Mouse (Mus musculus) MEL (cell line): ENCODE measurements around the gene Rpl4. TPM values are rescaled to one million over a fixed set of nuclear protein-coding genes. Genes with fewer than 3 reads are reported as not detected.

Source experiments
- DNase-seq: peaks from one replicate; pipeline ENCODE4 v3.0.0; 2011; ENCODE audit warnings: low read depth, low spot score
- H3K27ac ChIP-seq: 2 replicates; pipeline ENCODE4 v1.5.1; 2012; ENCODE audit warnings: low read depth, mild to moderate bottlenecking, control low read depth, low read length, moderate library complexity; ENCODE audit not compliant: control insufficient read depth
- H3K27me3 ChIP-seq, 2 experiments: fragments of 150-350 bp in 1 of 2; sonication (generic) in 1 of 2; 2 replicates each; pipeline ENCODE4 v1.6.1; 2012; ENCODE audit warnings: low read length in 2 of 2, mild to moderate bottlenecking in 2 of 2, improper control_type of control experiment in 1 of 2, moderate library complexity in 1 of 2; ENCODE audit not compliant: insufficient read depth in 2 of 2, control insufficient read depth in 1 of 2
- H3K36me3 ChIP-seq, 2 experiments: 2 replicates each; pipeline ENCODE4 v1.6.1; 2012 to 2014; ENCODE audit warnings: low read length in 2 of 2, improper control_type of control experiment in 1 of 2, inconsistent platforms in 1 of 2, mild to moderate bottlenecking in 1 of 2; ENCODE audit not compliant: insufficient read depth in 2 of 2, control insufficient read depth in 1 of 2
- H3K4me1 ChIP-seq, 2 experiments: fragments of 150-350 bp in 1 of 2; sonication (generic) in 1 of 2; 2 replicates each; pipeline ENCODE4 v1.6.1; 2012; ENCODE audit warnings: low read length in 2 of 2, improper control_type of control experiment in 1 of 2, mild to moderate bottlenecking in 1 of 2; ENCODE audit not compliant: insufficient read depth in 2 of 2, control insufficient read depth in 1 of 2
- H3K4me3 ChIP-seq, 2 experiments: fragments of 150-350 bp in 1 of 2; sonication (generic) in 1 of 2; 2 replicates each; pipeline ENCODE4 v1.5.1; 2012; ENCODE audit warnings: low read depth in 2 of 2, low read length in 2 of 2, mild to moderate bottlenecking in 2 of 2, moderate library complexity in 2 of 2, control low read depth in 1 of 2, improper control_type of control experiment in 1 of 2; ENCODE audit not compliant: control insufficient read depth in 1 of 2, insufficient read depth in 1 of 2
- H3K79me2 ChIP-seq: 2 replicates; pipeline ENCODE4 v1.6.1; 2012; ENCODE audit warnings: mild to moderate bottlenecking, low read length, moderate library complexity; ENCODE audit not compliant: control insufficient read depth, poor library complexity, insufficient read depth
- H3K9ac ChIP-seq: 2 replicates; pipeline ENCODE4 v1.6.1; 2012; ENCODE audit warnings: low read depth, mild to moderate bottlenecking, control low read depth, low read length, moderate library complexity; ENCODE audit not compliant: control insufficient read depth, poor library complexity, severe bottlenecking
- H3K9me3 ChIP-seq: fragments of 150-350 bp; sonication (generic); replicated peaks from 2 replicates; pipeline ENCODE4 v1.6.1; 2012; ENCODE audit warnings: mild to moderate bottlenecking, low read length, improper control_type of control experiment, moderate library complexity; ENCODE audit not compliant: insufficient read depth
- CHD2 ChIP-seq: IDR thresholded peaks from 2 replicates; pipeline ENCODE4 v1.6.1; 2011; ENCODE audit warnings: low read length, improper control_type of control experiment
- E2F4 ChIP-seq: IDR thresholded peaks from 2 replicates; pipeline ENCODE4 v1.6.1; 2011; ENCODE audit warnings: low read depth, low read length, improper control_type of control experiment, borderline replicate concordance
- EP300 ChIP-seq, 2 experiments: IDR thresholded peaks; 2 replicates each; pipeline ENCODE4 v1.6.1; 2011; ENCODE audit warnings: improper control_type of control experiment in 2 of 2, low read length in 2 of 2, low read depth in 1 of 2, mild to moderate bottlenecking in 1 of 2
- ETS1 ChIP-seq: IDR thresholded peaks from 2 replicates; pipeline ENCODE4 v1.6.1; 2012; ENCODE audit warnings: low read depth, mild to moderate bottlenecking, inconsistent platforms, low read length, improper control_type of control experiment, moderate library complexity
- GABPA ChIP-seq: IDR thresholded peaks from 2 replicates; pipeline ENCODE4 v1.6.1; 2012; ENCODE audit warnings: low read depth, mild to moderate bottlenecking, inconsistent platforms, low read length, improper control_type of control experiment, moderate library complexity
- HCFC1 ChIP-seq: IDR thresholded peaks from 2 replicates; pipeline ENCODE4 v1.6.1; 2012; ENCODE audit warnings: low read depth, mild to moderate bottlenecking, inconsistent platforms, low read length, improper control_type of control experiment, moderate library complexity
- JUND ChIP-seq: IDR thresholded peaks from 2 replicates; pipeline ENCODE4 v1.6.1; 2011; ENCODE audit warnings: low read depth, mild to moderate bottlenecking, improper control_type of control experiment, low read length
- MAFK ChIP-seq: IDR thresholded peaks from 2 replicates; pipeline ENCODE4 v1.6.1; 2011; ENCODE audit warnings: low read depth, mild to moderate bottlenecking, low read length, improper control_type of control experiment, borderline replicate concordance
- MAX ChIP-seq: IDR thresholded peaks from 2 replicates; pipeline ENCODE4 v1.6.1; 2011; ENCODE audit warnings: low read length, improper control_type of control experiment
- MAZ ChIP-seq: IDR thresholded peaks from 2 replicates; pipeline ENCODE4 v1.6.1; 2012; ENCODE audit warnings: low read depth, mild to moderate bottlenecking, inconsistent platforms, low read length, improper control_type of control experiment
- MEF2A ChIP-seq: IDR thresholded peaks from 2 replicates; pipeline ENCODE4 v1.6.1; 2014; ENCODE audit warnings: low read depth, mild to moderate bottlenecking, inconsistent platforms, low read length, improper control_type of control experiment; ENCODE audit not compliant: poor library complexity, insufficient replicate concordance, severe bottlenecking; ENCODE audit errors: extremely low read depth
- MYC ChIP-seq: IDR thresholded peaks from 2 replicates; pipeline ENCODE4 v1.6.1; 2011; ENCODE audit warnings: low read depth, mild to moderate bottlenecking, low read length, improper control_type of control experiment, moderate library complexity
- NRF1 ChIP-seq: IDR thresholded peaks from 2 replicates; pipeline ENCODE4 v1.6.1; 2014; ENCODE audit warnings: low read depth, mild to moderate bottlenecking, inconsistent platforms, low read length, improper control_type of control experiment, moderate library complexity; ENCODE audit not compliant: poor library complexity, insufficient read depth, severe bottlenecking
- RAD21 ChIP-seq: IDR thresholded peaks from 2 replicates; pipeline ENCODE4 v1.6.1; 2011; ENCODE audit warnings: mild to moderate bottlenecking, low read depth, low read length, improper control_type of control experiment
- TAL1 ChIP-seq: IDR thresholded peaks from 2 replicates; pipeline ENCODE4 v1.6.1; 2012; ENCODE audit warnings: mild to moderate bottlenecking, inconsistent platforms, low read length, moderate library complexity, mixed read lengths
- USF1 ChIP-seq: IDR thresholded peaks from 2 replicates; pipeline ENCODE4 v1.6.1; 2014; ENCODE audit warnings: low read depth, mild to moderate bottlenecking, inconsistent platforms, low read length, improper control_type of control experiment, moderate library complexity
- USF2 ChIP-seq, 2 experiments: IDR thresholded peaks; 2 replicates each; pipeline ENCODE4 v1.6.1; 2011 to 2012; ENCODE audit warnings: improper control_type of control experiment in 2 of 2, low read length in 2 of 2, borderline replicate concordance in 1 of 2, inconsistent platforms in 1 of 2, low read depth in 1 of 2, mild to moderate bottlenecking in 1 of 2; ENCODE audit not compliant: insufficient read depth in 1 of 2
- ZC3H11A ChIP-seq: IDR thresholded peaks from 2 replicates; pipeline ENCODE4 v1.6.1; 2012; ENCODE audit warnings: low read depth, mild to moderate bottlenecking, inconsistent platforms, low read length, improper control_type of control experiment
- ZKSCAN1 ChIP-seq: IDR thresholded peaks from 2 replicates; pipeline ENCODE4 v1.6.1; 2012; ENCODE audit warnings: low read depth, mild to moderate bottlenecking, inconsistent platforms, low read length, improper control_type of control experiment, moderate library complexity
- ZMIZ1 ChIP-seq: IDR thresholded peaks from 2 replicates; pipeline ENCODE4 v1.6.1; 2012; ENCODE audit warnings: low read depth, mild to moderate bottlenecking, inconsistent platforms, low read length, improper control_type of control experiment, moderate library complexity
- ZNF384 ChIP-seq: IDR thresholded peaks from 2 replicates; pipeline ENCODE4 v1.6.1; 2012; ENCODE audit warnings: low read depth, mild to moderate bottlenecking, inconsistent platforms, low read length, improper control_type of control experiment
- polyA plus RNA-seq, 2 experiments: library from polyadenylated mRNA; stranded (reverse) in 1 of 2; unstranded in 1 of 2; fragments of >175 nt in 1 of 2; fragments of >200 nt in 1 of 2; gene quantifications; 2 replicates each; pipeline versions ENCODE4 v1.2.1 to v1.2.4; 2012; ENCODE audit warnings: low replicate concordance in 2 of 2, low read depth in 1 of 2; ENCODE audit not compliant: insufficient read length in 2 of 2, insufficient read depth in 1 of 2, missing spikeins in 1 of 2
- total RNA-seq: library from RNA; depleted of rRNA; stranded (reverse); fragments of 300-350 nt; gene quantifications from 2 replicates; pipeline ENCODE4 v1.2.3, GENCODE M21; 2012

Rpl4 gene
- total and polyA plus RNA-seq, 3 experiments, result 124 to 3,157 (median 1,761) TPM

DNA sequence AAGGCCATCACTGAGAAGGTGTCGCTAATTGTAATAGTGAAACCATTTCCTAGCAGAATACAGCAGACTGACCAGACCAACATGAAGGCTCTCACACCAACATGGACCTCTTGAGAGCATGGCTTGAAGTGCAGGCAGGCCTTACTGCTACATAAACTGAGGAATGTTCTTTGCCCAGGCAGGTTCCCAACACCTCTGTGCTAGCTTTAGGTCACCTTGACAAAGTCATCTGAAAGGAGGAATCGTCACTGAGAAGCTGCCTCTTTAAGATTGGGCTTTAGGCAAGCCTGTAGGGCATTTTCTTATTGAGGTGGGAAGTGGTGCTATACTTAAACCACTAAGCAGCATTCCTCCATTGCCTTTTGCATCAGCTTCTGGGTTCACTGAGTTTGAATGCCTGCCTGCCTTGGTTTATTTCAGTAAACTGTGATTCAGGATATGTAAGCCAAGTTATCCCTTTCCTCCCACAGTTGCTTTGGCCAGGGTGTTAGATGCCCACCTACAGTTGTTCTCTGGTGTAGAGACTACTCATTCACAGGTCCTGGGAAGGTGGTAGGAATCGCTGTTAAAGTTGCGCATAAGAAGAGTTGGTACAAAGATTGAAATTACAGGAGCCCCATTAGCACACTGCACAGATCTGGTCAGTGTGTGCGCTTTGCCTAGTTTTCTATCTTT is 11.1 kb downstream of the Rpl4 start:
- H3K9ac ChIP-seq, result no peak overlapping the region
- H3K27me3 ChIP-seq, result no peaks in the 10 kb centered on the region
- no peak overlapping the region for H3K4me3 ChIP-seq
- TF ChIP-seq ZNF384 (no peak), MYC (no peak), E2F4 (no peak), NRF1 (no peak), HCFC1 (no peak), JUND (no peak), MAZ (no peak), ZKSCAN1 (no peak), ZC3H11A (no peak), USF2 (IDR thresholded peaks at IDR 0.05; ENCODE audit: borderline replicate concordance in 1 of 2, insufficient read depth in 1 of 2, low read depth in 1 of 2, low read length in 2 of 2) (no peak), EP300 (IDR thresholded peaks at IDR 0.05; ENCODE audit: low read depth in 1 of 2, low read length in 2 of 2) (no peak)
- H3K4me1 ChIP-seq, result 0 out of 4 replicates have a peak, but pooled peaks cover 0 to 4% of the 10 kb centered on the region in 2 experiments
- H3K27ac ChIP-seq, result no peak overlapping the region
- peaks cover 4 to 5% of the 10 kb centered on the region in 2 experiments; a peak in 3 of 4 replicates for H3K36me3 ChIP-seq
- H3K9me3 ChIP-seq, result no peaks in the 10 kb centered on the region
- DNase-seq, result no peak
- H3K79me2 ChIP-seq, result no peaks in the 10 kb centered on the region; the same call in 1 of the 2 replicates

DNA sequence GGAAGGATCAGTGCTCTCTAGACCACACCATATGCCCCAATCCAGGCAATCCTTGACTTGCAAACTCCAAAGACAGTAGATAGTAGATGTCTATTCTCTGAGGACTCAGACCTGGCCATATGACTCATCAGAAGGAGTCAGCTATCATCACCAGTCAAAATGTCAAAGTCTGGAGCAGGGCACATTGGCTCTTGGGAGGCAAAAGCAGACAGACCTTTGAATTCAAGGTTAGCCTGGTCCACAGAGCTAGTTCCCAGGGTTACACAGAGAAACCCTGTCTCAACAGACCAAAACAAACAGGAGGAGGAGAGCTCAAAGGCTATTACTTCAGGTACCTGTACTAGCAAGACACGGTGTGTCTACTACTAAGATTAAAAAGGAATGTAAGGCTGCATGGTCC is 20.7 kb downstream of the Rpl4 start:
- no peak overlapping the region for H3K4me3 ChIP-seq
- no peaks in the 10 kb centered on the region for H3K36me3 ChIP-seq
- DNase-seq, result no peak
- H3K4me1 ChIP-seq, result no peaks in the 10 kb centered on the region
- H3K27ac ChIP-seq, result no peak overlapping the region
- H3K27me3 ChIP-seq, result no peaks in the 10 kb centered on the region
- no peak overlapping the region for H3K9ac ChIP-seq
- H3K9me3 ChIP-seq, result no peaks in the 10 kb centered on the region
- no peaks in the 10 kb centered on the region for H3K79me2 ChIP-seq
- TF ChIP-seq ETS1, result no peak
- TF ChIP-seq GABPA, result no peak
- no peak for TF ChIP-seq ZMIZ1
- TF ChIP-seq CHD2, result no peak
- no peak for TF ChIP-seq MAFK
- no peak for TF ChIP-seq RAD21
- TF ChIP-seq EP300 (IDR thresholded peaks at IDR 0.05; ENCODE audit: low read depth in 1 of 2, low read length in 2 of 2), result no peak
- TF ChIP-seq MAX, result no peak
- no peak for TF ChIP-seq MEF2A
- no peak for TF ChIP-seq TAL1
- no peak for TF ChIP-seq NRF1
- TF ChIP-seq USF1, result no peak
